Comparison of ENCODE assay signal across 8 mouse cellular contexts in the genomic region with DNA sequence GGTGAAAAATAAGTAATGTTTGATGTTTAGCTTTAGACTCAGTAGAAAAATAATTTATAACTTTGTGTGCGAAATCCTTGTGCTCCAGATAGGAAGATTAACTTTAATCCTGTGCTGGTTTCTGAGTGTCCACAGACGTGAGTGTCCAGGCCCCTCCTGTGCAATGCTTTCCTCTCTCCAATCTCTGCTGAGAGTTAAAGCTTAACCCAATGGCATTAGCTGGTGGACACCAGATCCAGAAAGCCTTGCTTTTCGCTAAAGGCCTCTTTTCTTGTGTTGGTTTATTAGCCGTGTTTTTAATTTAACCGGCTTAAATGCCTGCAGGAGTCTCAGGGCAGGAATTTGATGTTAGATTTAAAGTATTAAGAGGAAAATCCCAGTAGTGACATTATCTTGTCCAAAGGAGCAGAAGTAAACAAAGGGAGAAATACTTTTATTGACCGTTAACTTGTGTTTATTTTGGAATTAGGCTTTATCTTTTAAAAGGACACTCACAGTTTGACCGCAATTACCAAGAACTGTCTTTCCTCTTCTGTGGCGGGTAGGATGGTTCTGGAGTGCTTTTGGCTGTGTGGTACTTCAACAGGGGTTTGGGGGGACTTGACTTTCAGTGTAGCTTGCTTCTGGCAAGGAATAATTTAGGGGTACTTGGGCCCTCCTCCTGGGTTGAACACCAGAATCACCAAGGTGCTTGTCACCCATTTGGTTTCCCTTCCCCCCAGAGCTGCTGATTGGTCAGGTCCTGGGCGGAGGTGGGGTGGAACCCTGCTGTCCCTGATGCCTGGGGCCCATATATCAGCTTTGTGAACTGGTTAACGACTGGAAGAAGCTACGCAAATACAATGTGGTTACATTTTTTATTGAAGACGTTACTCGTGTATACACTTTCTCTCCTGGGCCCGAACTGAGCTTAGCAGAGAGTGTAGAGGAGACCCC.
A peak's percentile ranks its signal among the peaks of the same experiment; 100 is the strongest.
DNase-seq lines count a peak whose midpoint lies in the region; ATAC-seq and TF ChIP-seq lines count a peak whose summit lies in the region.

No protein-coding gene starts in this region.

- TF ChIP-seq CTCF in heart, adult 2 months (IDR thresholded peaks at IDR 0.05) = no peak
- no peak for TF ChIP-seq CTCF in liver, postnatal 0 days (IDR thresholded peaks at IDR 0.05; ENCODE audit: low read depth)

- no peak for ATAC-seq in hindbrain, embryonic 11.5 days (ENCODE audit: low FRiP score)
- peak; percentile 87 for ATAC-seq in liver, postnatal 0 days
- peak; percentile 85 for ATAC-seq in stomach, embryonic 15.5 days (ENCODE audit: insufficient read depth, low FRiP score, low read depth)

- no peaks in the 10 kb centered on the region for H3K27me3 ChIP-seq in heart, adult 2 months (ENCODE audit: control insufficient read depth, insufficient read depth, low read length)
- no peaks in the 10 kb centered on the region for H3K27me3 ChIP-seq in hindbrain, embryonic 11.5 days (ENCODE audit: control insufficient read depth, insufficient read depth, low read length)
- no peaks in the 10 kb centered on the region for H3K27me3 ChIP-seq in liver, postnatal 0 days (ENCODE audit: insufficient read depth, low read length)
- H3K27me3 ChIP-seq in stomach, embryonic 15.5 days (replicated peaks) = no peaks in the 10 kb centered on the region

- 52% methylated on average over 14 of the region's 14 CpGs for WGBS in heart, adult 2 months
- WGBS in hindbrain, embryonic 11.5 days = 45% methylated on average over 14 of the region's 14 CpGs
- WGBS in liver, postnatal 0 days (ENCODE audit: insufficient replicate concordance) = 16% methylated on average over 14 of the region's 14 CpGs
- 43% methylated on average over 14 of the region's 14 CpGs for WGBS in stomach, embryonic 15.5 days

- H3K4me3 ChIP-seq in heart, adult 2 months = peak overlapping the region; percentile 49
- H3K4me3 ChIP-seq in hindbrain, embryonic 11.5 days (ENCODE audit: low read depth, low read length) = peak overlapping the region; percentile 15; the same call in 1 of the 2 replicates
- peak overlapping the region; percentile 50 for H3K4me3 ChIP-seq in liver, postnatal 0 days (ENCODE audit: low read depth, low read length)
- H3K4me3 ChIP-seq in stomach, embryonic 15.5 days (replicated peaks) = peak overlapping the region; percentile 39

- H3K9ac ChIP-seq in heart, adult 2 months (ENCODE audit: low read depth, low read length) = peak overlapping the region; percentile 21
- no peak overlapping the region; the same call in 1 of the 2 replicates for H3K9ac ChIP-seq in hindbrain, embryonic 11.5 days (ENCODE audit: low read depth, low read length)
- peak overlapping the region; percentile 68 for H3K9ac ChIP-seq in liver, postnatal 0 days (replicated peaks)
- peak overlapping the region; percentile 16; the same call in 1 of the 2 replicates for H3K9ac ChIP-seq in stomach, embryonic 15.5 days

- peak overlapping the region; percentile 57 for H3K4me2 ChIP-seq in hindbrain, embryonic 11.5 days (replicated peaks; ENCODE audit: low read depth, low read length)
- peak overlapping the region; percentile 74 for H3K4me2 ChIP-seq in liver, postnatal 0 days (ENCODE audit: low read depth, low read length)
- peak overlapping the region; percentile 73 for H3K4me2 ChIP-seq in stomach, embryonic 15.5 days

- 0 out of 2 replicates have a peak, but pooled peaks cover 5% of the 10 kb centered on the region for H3K79me2 ChIP-seq in heart, adult 2 months (replicated peaks; ENCODE audit: control insufficient read depth, insufficient read depth, low read length)

- peak in 1 of 2 experiments; percentile 31 for DNase-seq in heart, adult 2 months
- DNase-seq in heart, postnatal 4 days = no peak
- DNase-seq in c-Kit-positive CD71-positive TER-119-positive erythroid progenitor cells, embryonic 14.5 days (ENCODE audit: low spot score) = peak; percentile 86
- DNase-seq in hindbrain, embryonic 11.5 days (ENCODE audit: low spot score) = no peak
- DNase-seq in liver, postnatal 0 days = peak; percentile 78
- no peak for DNase-seq in ovary, postnatal 10 days (ENCODE audit: low spot score)
- no peak for DNase-seq in urinary bladder, postnatal 36 days (ENCODE audit: low spot score in 2 of 2)

- H3K27ac ChIP-seq in heart, adult 2 months = peak overlapping the region; percentile 83
- no peak overlapping the region for H3K27ac ChIP-seq in hindbrain, embryonic 11.5 days (ENCODE audit: low read depth, low read length)
- H3K27ac ChIP-seq in liver, postnatal 0 days (ENCODE audit: low read depth) = peak overlapping the region; percentile 96
- peak overlapping the region; percentile 74; the same call in 1 of the 2 replicates for H3K27ac ChIP-seq in stomach, embryonic 15.5 days

- no peak for TF ChIP-seq EP300 in heart, adult 2 months (IDR thresholded peaks at IDR 0.05; ENCODE audit: insufficient read depth, low read depth, low read length)
- TF ChIP-seq EP300 in liver, postnatal 0 days (IDR thresholded peaks at IDR 0.05; ENCODE audit: low read depth) = peak; percentile 35

- peaks cover 28% of the 10 kb centered on the region for H3K4me1 ChIP-seq in heart, adult 2 months (ENCODE audit: control insufficient read depth, insufficient read depth, low read length)
- peaks cover 7% of the 10 kb centered on the region; the same call in 1 of the 2 replicates for H3K4me1 ChIP-seq in hindbrain, embryonic 11.5 days (replicated peaks; ENCODE audit: control insufficient read depth, insufficient read depth, low read length)
- peaks cover 66% of the 10 kb centered on the region for H3K4me1 ChIP-seq in liver, postnatal 0 days (ENCODE audit: insufficient read depth)
- H3K4me1 ChIP-seq in stomach, embryonic 15.5 days = peaks cover 15% of the 10 kb centered on the region; the same call in 1 of the 2 replicates

- peaks cover 14% of the 10 kb centered on the region for H3K36me3 ChIP-seq in heart, adult 2 months (ENCODE audit: control insufficient read depth, insufficient read depth, low read length)
- no peaks in the 10 kb centered on the region for H3K36me3 ChIP-seq in hindbrain, embryonic 11.5 days (ENCODE audit: control insufficient read depth, insufficient read depth, low read length)
- no peaks in the 10 kb centered on the region; the same call in 1 of the 2 replicates for H3K36me3 ChIP-seq in liver, postnatal 0 days (replicated peaks; ENCODE audit: insufficient read depth, low read length)
- H3K36me3 ChIP-seq in stomach, embryonic 15.5 days = no peaks in the 10 kb centered on the region

- intact Hi-C loops in heart, adult 2 months (cut with DNase I) = no loop called here

- no peak for TF ChIP-seq POLR2A in heart, adult 2 months (IDR thresholded peaks at IDR 0.05; ENCODE audit: insufficient read depth, low read depth, low read length)

- no peaks in the 10 kb centered on the region for H3K9me3 ChIP-seq in hindbrain, embryonic 11.5 days (ENCODE audit: control insufficient read depth, low read length)
- H3K9me3 ChIP-seq in liver, postnatal 0 days (ENCODE audit: low read length) = no peaks in the 10 kb centered on the region
- H3K9me3 ChIP-seq in stomach, embryonic 15.5 days = no peaks in the 10 kb centered on the region

Comparison
In these comparisons a context has a peak if more than half of its experiments do, and no peak if none do; other contexts are left out.
1. DNase-seq: peak in c-Kit-positive CD71-positive TER-119-positive erythroid progenitor cells, embryonic 14.5 days (single experiment) and liver, postnatal 0 days (single experiment); none in heart, postnatal 4 days (single experiment), hindbrain, embryonic 11.5 days (single experiment), ovary, postnatal 10 days (single experiment) and urinary bladder, postnatal 36 days (0 of 2).
2. Peak in every context shown above with its lines, with median percentiles within 50 percentile points of each other: H3K4me3 ChIP-seq and H3K4me2 ChIP-seq.